Mouse (Mus musculus) embryonic stem cell, embryonic (primary cell): ENCODE measurements around the gene Lmo2.

Experiments
- CTCF ChIA-PET, 4 experiments: fragments of 300-600 bp in 2 of 4; fragments of 350-600 bp in 2 of 4; sonication (Branson Sonifier 250); formaldehyde crosslinking; loops; one replicate each; lab custom pipeline; 2022; ENCODE audit warnings: inconsistent platforms in 2 of 4; lab: Charles Lee
- POLR2A ChIA-PET, 4 experiments: fragments of 300-600 bp in 2 of 4; fragments of 350-600 bp in 2 of 4; sonication (Branson Sonifier 250); formaldehyde crosslinking; loops; one replicate each; lab custom pipeline; 2022; ENCODE audit warnings: antibody characterized with exemption in 4 of 4, inconsistent platforms in 1 of 4; lab: Charles Lee

Gene Lmo2

DNA sequence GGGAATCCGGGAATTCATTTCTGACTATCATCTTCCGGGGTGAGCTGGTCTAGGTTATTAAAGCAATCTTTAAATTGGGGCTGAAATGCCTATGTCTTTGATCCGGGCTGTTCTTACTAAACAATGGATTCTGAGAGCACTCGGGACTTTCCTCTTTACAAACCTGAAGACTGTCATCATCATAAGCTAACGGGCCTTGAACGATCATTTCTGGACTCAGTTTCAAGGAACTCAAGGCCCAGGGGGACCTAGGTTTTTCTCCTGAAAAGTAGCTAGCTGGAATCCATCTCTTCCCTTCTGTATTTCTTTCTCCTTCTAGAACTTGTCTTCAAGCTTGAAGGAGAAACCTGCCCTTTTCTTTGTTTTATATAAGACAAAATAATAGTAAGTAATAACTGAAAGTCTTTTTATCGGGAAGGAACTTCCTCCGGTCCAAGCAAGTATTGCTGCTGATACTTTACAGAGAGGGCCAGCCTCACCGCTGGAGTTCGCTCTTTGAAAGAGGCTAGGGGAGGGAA, 11.2 kb downstream of the Lmo2 start:
- POLR2A ChIA-PET: interaction anchor here in 3 of 4 experiments (0.6 to 3.8 kb wide), 18 partner anchors 8 to 896 kb away, joined by 3 to 29 read pairs (median 4); partner anchors contain the start of genes Abtb2 (in 1 of the 3), Apip (in 1 of the 3) and Pdhx (in 1 of the 3)
- CTCF ChIA-PET: interaction anchor here (0.8 to 2.5 kb wide), 11 partner anchors 10 to 422 kb away, joined by 3 to 10 read pairs (median 4); no protein-coding TSS in a partner anchor

DNA sequence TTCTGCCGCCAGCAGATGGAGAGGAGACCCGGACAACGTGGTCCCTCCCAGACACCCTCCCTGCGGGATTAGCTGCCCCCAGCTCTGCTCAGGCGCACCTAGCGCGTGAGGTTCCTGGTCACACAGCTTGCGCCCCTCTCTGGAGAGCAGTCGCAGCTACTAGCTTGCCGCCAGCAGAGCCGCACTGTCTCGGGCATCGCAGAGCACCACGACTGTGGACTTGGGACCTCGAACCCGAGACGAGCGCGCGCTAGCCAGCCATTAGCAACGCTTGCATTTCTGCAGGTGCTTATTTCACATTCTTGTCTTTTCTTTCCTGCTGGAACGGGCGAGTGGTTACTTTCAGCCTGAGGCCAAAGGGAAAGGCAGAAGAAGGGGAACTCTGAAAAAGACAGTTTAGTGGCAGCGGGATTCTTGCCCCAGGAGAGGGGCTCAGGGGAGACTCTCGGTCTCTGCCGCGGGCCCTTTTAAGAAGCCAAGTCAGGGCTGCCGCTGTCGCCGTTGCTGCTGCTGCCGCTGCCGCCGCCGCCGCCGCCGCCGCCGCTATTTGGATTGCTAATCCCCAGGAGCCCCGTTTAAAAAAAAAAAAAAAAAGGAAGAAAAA, 11.8 kb downstream of the Lmo2 start:
- ChIA-PET CTCF (interaction anchor here (0.6 to 2.5 kb wide), 17 partner anchors 9 to 530 kb away, joined by 3 to 10 read pairs (median 4); no protein-coding TSS in a partner anchor), POLR2A (interaction anchor here (0.6 to 3.8 kb wide), 29 partner anchors 8 to 1293 kb away, joined by 3 to 29 read pairs (median 3); partner anchors contain the start of genes Abtb2 (in 1 of the 4), Apip (in 1 of the 4) and Pdhx (in 1 of the 4))

DNA sequence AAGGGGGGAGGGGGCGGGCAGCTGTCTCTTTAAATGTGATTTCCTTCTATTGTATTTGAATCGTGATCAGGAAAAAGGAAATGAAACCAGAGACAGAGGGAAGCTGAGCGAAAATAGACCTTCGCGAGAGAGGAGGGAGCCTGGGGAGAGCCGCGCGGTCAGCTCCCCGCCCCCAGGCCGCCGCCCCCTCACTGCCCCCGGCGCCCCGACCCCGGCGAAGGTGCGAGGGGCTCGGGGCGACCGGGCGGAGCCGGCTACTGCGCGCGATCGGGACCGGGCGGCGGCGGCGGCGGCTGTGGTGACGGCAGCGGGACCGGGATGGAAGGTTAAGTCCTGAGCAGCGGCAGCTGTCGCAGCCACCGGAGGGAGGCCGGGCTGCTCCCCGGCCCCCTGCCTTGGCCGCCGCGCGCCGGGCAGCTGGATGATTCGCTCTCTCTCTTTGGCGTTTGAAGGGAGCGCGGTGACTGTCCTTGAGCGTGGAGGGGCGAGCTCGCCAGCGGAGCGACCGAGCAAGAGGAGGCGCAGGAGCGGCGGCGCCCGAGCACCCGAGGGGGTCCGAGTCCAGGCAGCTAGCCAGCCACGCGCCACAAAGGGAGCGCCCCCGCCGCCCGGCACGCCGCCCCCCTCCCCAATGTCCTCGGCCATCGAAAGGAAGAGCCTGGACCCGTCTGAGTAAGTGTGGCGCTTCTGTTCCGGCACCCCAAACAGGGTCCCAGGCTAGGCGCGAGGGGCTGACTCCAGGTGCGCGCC, 12.4 kb downstream of the Lmo2 start:
- ChIA-PET CTCF (interaction anchor here (0.6 to 2.5 kb wide), 16 partner anchors 11 to 530 kb away, joined by 3 to 10 read pairs (median 4); no protein-coding TSS in a partner anchor), POLR2A (interaction anchor here (0.6 to 3.8 kb wide), 31 partner anchors 8 to 1292 kb away, joined by 3 to 29 read pairs (median 3); partner anchors contain the start of genes Abtb2 (in 1 of the 4) and Caprin1 (in 1 of the 4))

DNA sequence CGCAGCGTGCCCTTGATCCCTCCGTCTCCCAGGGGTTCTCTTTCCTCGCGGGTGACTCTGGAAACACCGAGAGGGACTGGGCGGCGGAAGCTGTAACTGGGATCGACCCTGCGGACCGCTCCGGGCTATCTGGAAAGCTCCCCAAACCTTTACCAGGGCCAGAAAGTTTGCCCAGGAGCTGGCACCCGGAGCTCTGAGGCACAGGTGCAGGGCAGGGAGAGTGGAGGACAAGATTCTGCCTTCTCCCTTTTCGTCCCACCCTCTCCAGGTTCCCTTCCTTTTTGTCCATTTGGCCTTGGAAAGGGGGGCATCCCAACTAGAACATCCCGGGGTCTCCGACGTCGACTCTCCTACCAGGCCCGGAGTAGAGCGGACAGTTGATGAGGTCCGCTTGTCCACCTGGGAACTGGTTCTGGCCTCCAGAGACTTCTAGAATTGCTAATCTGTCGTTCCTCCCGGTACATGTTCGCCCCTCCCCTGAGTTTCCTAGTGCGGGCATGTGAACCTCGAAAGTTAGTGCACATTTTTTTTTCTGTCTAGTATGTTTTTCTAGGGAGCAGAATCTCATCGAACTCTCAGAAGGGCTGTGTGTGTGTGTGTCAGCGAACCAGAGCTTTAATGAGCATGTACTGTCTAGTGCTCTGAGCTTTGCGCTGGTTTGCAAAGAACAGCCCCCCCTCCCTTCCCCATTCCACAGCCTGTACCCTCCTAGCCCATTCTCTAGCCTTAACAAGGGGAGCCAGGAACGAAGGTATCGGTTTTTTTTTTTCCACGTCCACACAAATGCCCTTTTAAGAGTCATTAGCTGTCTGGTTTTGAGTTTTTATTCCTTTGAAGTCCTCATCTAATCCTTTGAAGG, 13.2 kb downstream of the Lmo2 start:
- ChIA-PET CTCF (interaction anchor here (0.5 to 2.5 kb wide), 11 partner anchors 9 to 99 kb away, joined by 3 to 10 read pairs (median 4); no protein-coding TSS in a partner anchor), POLR2A (interaction anchor here (0.7 to 3.8 kb wide), 19 partner anchors 9 to 404 kb away, joined by 3 to 29 read pairs (median 3); partner anchors contain the start of genes Abtb2 (in 1 of the 4) and Caprin1 (in 1 of the 4))

DNA sequence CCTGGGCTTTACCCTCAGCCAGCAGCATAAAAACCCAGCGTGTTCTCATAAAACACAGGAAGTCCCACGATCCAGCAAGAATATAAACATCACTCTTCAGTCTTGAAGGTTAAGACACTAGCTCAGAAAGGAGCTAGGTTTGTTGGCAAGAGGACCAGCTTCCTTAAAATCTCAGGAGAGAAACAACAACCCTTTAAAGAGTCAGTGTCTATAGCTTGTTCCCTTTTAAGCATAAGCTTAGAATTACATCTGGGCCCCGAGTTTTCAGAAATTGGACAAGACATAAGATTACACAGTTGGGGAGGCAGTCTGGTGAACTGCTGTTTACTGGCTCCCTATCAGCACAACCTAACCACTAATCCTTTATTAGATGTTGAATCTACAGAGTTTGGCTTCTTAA, 14.1 kb downstream of the Lmo2 start:
- CTCF ChIA-PET: interaction anchor here in 1 of 4 experiments (0.8 to 1.2 kb wide), 2 partner anchors 10 to 31 kb away, joined by 3 to 4 read pairs; no protein-coding TSS in a partner anchor
- POLR2A ChIA-PET: interaction anchor here in 3 of 4 experiments (0.7 to 3.8 kb wide), 9 partner anchors 8 to 748 kb away, joined by 3 to 29 read pairs (median 4); no protein-coding TSS in a partner anchor

DNA sequence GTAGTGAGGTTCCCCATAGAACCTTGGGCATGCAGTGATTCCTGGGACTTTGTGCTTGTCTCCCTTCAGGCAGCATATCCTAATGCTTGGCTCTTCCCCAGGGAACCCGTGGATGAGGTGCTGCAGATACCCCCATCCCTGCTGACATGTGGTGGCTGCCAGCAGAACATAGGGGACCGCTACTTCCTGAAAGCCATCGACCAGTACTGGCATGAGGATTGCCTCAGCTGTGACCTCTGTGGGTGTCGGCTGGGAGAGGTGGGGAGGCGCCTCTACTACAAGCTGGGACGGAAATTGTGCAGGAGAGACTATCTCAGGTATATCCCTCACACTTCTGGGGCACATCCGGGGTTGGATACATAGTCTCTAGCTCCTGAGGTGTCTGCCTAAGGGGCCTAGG, 18.1 kb downstream of the Lmo2 start:
- CTCF ChIA-PET: no interaction called here
- POLR2A ChIA-PET: no interaction called here

DNA sequence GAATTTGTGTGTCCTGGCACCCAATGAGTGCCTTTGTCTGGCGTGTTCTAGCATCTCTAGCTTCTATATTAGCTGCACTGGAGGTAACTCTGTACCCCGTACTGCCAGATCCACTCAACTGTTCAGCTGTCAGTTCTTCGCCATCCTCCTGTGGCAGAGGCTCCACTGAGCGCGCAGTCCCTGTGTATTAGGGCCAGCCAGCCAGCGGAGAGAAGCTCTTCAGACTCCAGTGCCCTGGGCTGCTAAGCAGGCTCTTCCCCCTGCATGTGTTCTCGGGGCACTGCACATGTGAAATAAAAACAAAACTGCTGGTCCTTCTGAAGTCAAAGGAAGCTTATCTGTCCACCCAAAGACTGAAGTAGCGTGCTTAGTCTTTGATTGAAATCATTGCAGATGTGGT, 19.4 kb downstream of the Lmo2 start:
- ChIA-PET CTCF (interaction anchor here in 2 of 4 experiments (0.7 to 1.8 kb wide), 3 partner anchors 24 to 860 kb away, joined by 3 to 7 read pairs (median 4); no protein-coding TSS in a partner anchor), POLR2A (interaction anchor here in 2 of 4 experiments (0.6 to 1.1 kb wide), 4 partner anchors 8 to 23 kb away, joined by 3 to 5 read pairs (median 5); no protein-coding TSS in a partner anchor)

DNA sequence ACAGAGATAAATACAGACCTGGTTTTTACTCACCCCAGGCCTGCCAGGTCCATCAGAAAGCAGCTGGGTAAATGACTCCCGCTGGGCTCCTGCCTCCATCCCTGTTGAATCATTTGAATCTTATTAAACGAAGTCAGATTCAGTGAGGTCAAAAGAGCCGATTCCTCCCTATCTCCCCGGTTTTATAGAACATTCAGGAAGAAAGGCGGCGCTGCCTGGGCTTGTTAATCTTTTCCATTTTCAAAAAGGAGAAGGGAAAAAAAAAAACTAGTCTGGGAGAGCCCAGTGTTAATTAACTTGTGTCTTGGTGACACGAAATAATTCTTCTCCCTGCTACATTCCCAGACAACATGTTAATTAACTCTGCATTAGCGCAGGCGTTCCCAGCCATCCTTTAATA, 19.9 kb downstream of the Lmo2 start:
- CTCF ChIA-PET: interaction anchor here in 2 of 4 experiments (0.7 to 1.8 kb wide), 3 partner anchors 23 to 860 kb away, joined by 3 to 7 read pairs (median 4); no protein-coding TSS in a partner anchor
- POLR2A ChIA-PET: interaction anchor here in 2 of 4 experiments (0.6 to 1.1 kb wide), 5 partner anchors 9 to 106 kb away, joined by 3 to 5 read pairs (median 5); no protein-coding TSS in a partner anchor

DNA sequence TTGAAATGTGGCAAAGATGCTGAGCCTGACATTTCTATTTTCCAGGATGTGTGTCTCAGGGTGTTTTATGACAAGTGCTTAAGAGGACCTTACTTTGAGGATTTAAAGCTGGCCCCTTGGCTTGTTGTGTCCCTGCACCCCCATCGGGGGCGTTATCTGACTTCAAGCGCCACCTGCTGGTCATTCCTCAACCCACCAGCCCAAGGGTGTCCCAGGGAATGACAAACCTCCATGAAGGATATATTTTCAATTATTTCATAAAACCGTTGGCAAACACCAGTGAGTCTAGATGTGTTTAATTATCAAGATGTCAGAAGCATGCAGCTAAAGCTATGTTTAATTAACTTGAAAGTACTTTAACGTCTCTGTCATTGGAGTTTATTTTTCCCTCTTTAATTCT, 24.5 kb downstream of the Lmo2 start:
- CTCF ChIA-PET: interaction anchor here (0.6 to 4.6 kb wide), 20 partner anchors 9 to 543 kb away, joined by 3 to 30 read pairs (median 5); no protein-coding TSS in a partner anchor
- POLR2A ChIA-PET: interaction anchor here in 3 of 4 experiments (0.8 to 3.3 kb wide), 11 partner anchors 9 to 427 kb away, joined by 3 to 23 read pairs (median 4); no protein-coding TSS in a partner anchor

DNA sequence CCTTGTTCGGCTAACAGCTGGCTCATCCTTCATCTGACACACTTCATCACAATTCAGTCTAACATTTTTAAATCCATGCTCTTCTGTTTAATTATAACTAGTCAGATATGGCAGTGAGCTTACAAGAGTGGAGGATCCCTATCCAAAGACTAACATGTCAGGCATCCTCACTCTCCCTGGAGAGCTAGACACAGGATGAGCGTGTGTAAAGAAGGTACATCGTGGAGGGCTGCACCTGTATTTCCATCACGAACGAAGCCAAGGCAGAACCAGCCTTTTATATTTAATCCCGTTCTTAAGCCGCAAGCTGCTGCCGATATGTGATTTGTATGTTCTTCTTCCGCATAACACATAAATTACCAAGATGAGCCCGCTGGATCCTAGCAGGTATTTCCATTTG, 25.4 kb downstream of the Lmo2 start:
- CTCF ChIA-PET: interaction anchor here (0.6 to 4.6 kb wide), 11 partner anchors 8 to 461 kb away, joined by 3 to 30 read pairs (median 7); no protein-coding TSS in a partner anchor
- POLR2A ChIA-PET: interaction anchor here in 2 of 4 experiments (0.6 to 3.3 kb wide), 7 partner anchors 9 to 421 kb away, joined by 3 to 23 read pairs (median 3); no protein-coding TSS in a partner anchor

DNA sequence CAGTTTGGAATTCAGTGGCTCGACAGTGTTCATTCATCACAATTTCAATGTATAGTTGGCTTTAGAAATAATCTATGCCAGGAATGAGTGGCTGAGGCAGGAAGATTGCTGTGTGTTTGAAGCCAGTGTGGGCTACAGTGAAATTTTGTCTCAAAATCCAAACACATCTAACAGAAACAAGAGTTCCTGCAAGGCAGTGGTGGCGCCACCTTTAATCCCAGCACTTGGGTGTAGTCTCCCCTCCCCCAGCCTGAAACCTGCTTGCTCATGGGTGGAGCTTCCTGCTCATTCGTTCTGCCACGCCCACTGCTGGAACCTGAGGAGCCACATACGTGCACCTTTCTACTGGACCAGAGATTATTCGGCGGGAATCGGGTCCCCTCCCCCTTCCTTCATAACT, 29.8 kb downstream of the Lmo2 start:
- POLR2A ChIA-PET: interaction anchor here in 3 of 4 experiments (0.8 to 2.0 kb wide), 4 partner anchors 10 to 18 kb away, joined by 3 to 6 read pairs (median 3); no protein-coding TSS in a partner anchor
- CTCF ChIA-PET: interaction anchor here in 1 of 4 experiments (0.6 to 1.4 kb wide), 2 partner anchors 17 to 101 kb away, joined by 3 to 6 read pairs; no protein-coding TSS in a partner anchor

DNA sequence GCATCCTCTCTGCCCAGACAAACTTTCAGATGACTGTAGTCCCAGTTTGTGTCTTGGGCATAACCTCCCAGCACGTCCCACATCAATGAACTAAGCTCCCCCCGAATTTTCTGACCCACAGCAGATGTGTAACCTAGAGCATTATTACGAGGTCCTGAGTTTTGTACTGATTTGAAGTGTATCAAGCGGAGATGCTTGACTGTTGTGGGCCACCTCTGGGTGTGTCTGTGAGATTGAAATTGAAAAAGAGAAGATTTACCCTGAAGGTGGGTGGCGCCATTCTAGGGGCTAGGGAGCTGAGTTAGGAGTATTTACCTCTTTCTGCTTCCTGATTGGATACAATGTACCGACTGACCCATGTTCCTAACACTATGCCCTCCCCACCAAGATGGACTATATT, 31.9 kb downstream of the Lmo2 start:
- POLR2A ChIA-PET: interaction anchor here in 2 of 4 experiments (0.6 to 3.2 kb wide), 5 partner anchors 8 to 117 kb away, joined by 3 to 12 read pairs (median 3); no protein-coding TSS in a partner anchor
- CTCF ChIA-PET: interaction anchor here in 2 of 4 experiments (0.9 to 1.1 kb wide), 2 partner anchors 11 to 118 kb away, joined by 3 to 4 read pairs; no protein-coding TSS in a partner anchor

DNA sequence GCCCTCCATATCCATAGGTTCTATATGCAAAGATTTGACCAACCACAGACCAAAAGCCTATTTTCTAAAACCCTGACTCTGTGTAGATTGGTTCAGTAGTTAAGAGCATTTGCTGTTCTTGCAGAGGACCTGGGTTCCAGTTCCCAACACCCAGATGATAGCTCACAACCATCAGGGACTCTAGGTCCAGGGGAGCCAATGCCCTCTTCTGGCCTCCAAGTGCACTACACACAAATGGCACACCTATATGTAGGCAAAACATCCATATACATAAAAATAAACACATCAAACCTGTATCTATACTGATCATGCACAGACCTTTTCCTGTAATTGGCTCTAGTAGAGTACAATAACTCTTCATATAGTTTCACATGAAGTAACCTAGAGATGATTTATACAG, 33.5 kb downstream of the Lmo2 start:
- ChIA-PET CTCF (interaction anchor here (0.5 to 2.5 kb wide), 17 partner anchors 8 to 444 kb away, joined by 3 to 26 read pairs (median 4); no protein-coding TSS in a partner anchor), POLR2A (interaction anchor here in 3 of 4 experiments (0.6 to 3.2 kb wide), 14 partner anchors 9 to 418 kb away, joined by 3 to 29 read pairs (median 6); no protein-coding TSS in a partner anchor)

DNA sequence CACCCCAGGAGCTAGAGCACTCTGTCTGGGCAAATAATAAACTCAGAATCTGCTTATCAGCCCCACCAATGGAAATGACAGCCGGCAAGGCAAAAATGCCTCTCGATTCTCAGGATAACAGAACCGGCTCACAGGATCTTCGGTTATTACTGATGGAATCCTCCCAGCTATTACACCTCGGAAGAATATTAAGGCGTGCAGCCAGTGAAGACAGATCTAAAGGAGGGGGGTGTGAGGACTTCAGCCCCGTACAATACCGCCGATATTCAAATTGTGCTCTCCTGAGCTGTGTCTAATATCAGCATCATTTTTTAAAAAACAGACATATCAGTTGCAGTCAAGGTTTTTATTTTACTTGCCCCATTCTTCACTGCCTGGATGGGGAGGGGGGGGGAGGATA, 34.4 kb downstream of the Lmo2 start:
- CTCF ChIA-PET: interaction anchor here (0.5 to 2.5 kb wide), 14 partner anchors 9 to 225 kb away, joined by 3 to 26 read pairs (median 6); no protein-coding TSS in a partner anchor
- POLR2A ChIA-PET: interaction anchor here (0.6 to 3.2 kb wide), 35 partner anchors 9 to 623 kb away, joined by 3 to 29 read pairs (median 3); partner anchors contain the start of genes Abtb2 (in 2 of the 4) and Cat (in 1 of the 4)

DNA sequence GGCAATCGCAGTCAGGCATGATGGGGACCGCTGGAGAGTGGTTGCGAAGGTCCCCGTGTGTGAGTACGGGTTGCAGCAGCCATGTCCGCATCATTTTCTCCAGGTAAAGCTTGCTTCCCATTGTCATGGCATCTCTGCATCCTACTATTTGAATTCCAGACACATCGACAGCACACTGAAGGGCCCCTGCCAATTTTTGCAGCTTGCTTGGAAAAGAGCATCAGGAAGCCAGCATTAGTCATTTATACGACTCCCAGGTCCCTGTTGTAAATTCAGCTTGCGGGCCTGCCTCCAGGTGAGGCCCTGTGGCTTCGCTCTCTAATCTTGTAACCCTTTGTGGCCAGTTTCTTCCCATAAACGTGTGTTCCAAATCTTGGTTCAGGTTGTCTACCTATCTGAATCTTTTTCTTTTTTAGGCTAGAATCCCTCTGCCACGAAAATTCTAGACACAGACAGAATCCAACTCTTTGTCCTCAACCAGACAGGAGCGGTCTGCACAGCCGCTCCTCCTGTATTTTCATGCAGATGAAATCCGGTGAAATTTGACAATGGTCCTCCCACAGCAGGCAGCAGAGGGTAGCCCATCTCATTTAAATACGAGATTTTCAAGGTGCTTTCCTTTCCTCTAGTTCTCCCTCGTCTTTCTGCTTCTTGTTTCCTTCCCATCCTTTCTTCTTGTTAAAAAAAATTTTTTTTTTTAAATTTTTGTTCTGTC, 35.0 kb downstream of the Lmo2 start:
- ChIA-PET POLR2A (interaction anchor here (0.6 to 3.2 kb wide), 33 partner anchors 8 to 623 kb away, joined by 3 to 29 read pairs (median 4); partner anchors contain the start of genes Abtb2 (in 2 of the 4) and Cat (in 1 of the 4)), CTCF (interaction anchor here (0.5 to 2.5 kb wide), 13 partner anchors 8 to 224 kb away, joined by 3 to 26 read pairs (median 6); no protein-coding TSS in a partner anchor)
